Mouse (Mus musculus): ENCODE results near the gene 1700029H14Rik. TPM values are rescaled to one million over a fixed set of nuclear protein-coding genes. Genes with fewer than 3 reads are reported as not detected.

1700029H14Rik gene
- polyA plus RNA-seq (2015; fragmentation: Nextera tagmentation; extraction: Ambion mirVana), result not detected in 2 replicates

DNA sequence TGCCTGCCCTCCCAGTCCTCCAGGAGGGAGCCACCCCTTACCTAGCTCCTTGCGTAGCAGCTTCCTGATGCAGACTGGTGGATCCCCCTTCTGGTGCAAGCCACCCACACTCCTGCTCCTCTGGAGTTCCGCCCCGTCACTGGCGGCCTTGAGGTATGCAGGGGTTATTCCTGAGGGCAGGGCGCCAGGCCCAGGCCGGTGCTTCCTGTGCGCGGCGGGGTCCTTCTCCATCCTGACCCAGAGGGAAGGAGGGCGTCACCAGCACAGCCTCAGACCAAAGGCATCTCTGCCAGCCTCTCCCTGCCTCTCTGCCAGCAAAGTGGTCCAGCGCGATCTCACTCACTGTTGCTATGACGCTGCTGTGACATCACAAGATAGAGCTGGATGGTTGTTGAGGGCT lies at the start of gene 1700029H14Rik:
TSS of gene 1700029H14Rik (minus strand) at position 344 of the 400 bp plus-strand sequence.
- H3K9me3 ChIP-seq (ENCODE audit: control insufficient read depth, low read length), result no peaks in the 10 kb centered on the region
- no peak within 1 kb of the TSS for H3K4me3 ChIP-seq (replicated peaks; ENCODE audit: low read length)
- no peaks in the 10 kb centered on the region for H3K4me1 ChIP-seq (replicated peaks; ENCODE audit: control insufficient read depth, insufficient read depth, low read length)
- WGBS, result 47% methylated on average over 13 of the region's 13 CpGs
- H3K36me3 ChIP-seq (ENCODE audit: control insufficient read depth, insufficient read depth), result no peaks in the 10 kb centered on the region
- H3K27me3 ChIP-seq (replicated peaks; ENCODE audit: control insufficient read depth, insufficient read depth, low read length), result no peaks in the 10 kb centered on the region
- no peak within 1 kb of the TSS for H3K27ac ChIP-seq (ENCODE audit: low read length)
- no peak within 1 kb of the TSS for H3K9ac ChIP-seq (replicated peaks; ENCODE audit: low read depth, low read length)
- ATAC-seq, result no peak
- H3K4me2 ChIP-seq (ENCODE audit: low read length), result no peak within 1 kb of the TSS

GRCm38 (mm10) chr8:13611702-13612101 lies 49.4 kb upstream of the 1700029H14Rik start:
- no peak overlapping the region for H3K9ac ChIP-seq (replicated peaks; ENCODE audit: low read depth, low read length)
- WGBS, result 80% methylated on average over 12 of the region's 12 CpGs
- H3K4me2 ChIP-seq (ENCODE audit: low read length), result no peak overlapping the region
- H3K27ac ChIP-seq (ENCODE audit: low read length), result peak overlapping the region; percentile 18; the same call in 1 of the 2 replicates
- no peak for ATAC-seq
- H3K36me3 ChIP-seq (ENCODE audit: control insufficient read depth, insufficient read depth), result no peaks in the 10 kb centered on the region
- peaks cover 7% of the 10 kb centered on the region for H3K4me1 ChIP-seq (replicated peaks; ENCODE audit: control insufficient read depth, insufficient read depth, low read length)
- H3K9me3 ChIP-seq (ENCODE audit: control insufficient read depth, low read length), result no peaks in the 10 kb centered on the region
- no peak overlapping the region for H3K4me3 ChIP-seq (replicated peaks; ENCODE audit: low read length)
- H3K27me3 ChIP-seq (replicated peaks; ENCODE audit: control insufficient read depth, insufficient read depth, low read length), result no peaks in the 10 kb centered on the region

DNA sequence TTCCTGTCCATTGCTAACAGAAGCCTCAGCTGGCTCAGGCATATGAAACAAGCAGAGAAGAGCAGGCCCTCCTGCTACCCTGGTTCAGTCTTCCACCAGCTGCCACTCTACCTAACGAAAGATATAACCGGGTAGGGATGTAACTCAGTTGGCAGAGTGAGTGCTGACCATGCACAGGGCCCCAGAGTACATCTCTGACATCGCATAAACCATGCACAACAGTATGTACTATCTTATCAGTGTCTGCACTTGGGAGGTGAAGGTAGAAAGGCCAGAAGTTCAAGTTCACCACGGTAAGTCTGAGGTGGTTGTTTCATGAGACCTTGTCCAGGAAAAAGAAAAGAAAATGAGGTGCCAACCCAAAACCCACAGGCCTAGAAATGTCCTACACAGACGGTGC lies 47.7 kb upstream of the 1700029H14Rik start:
- Histone ChIP-seq H3K36me3 (ENCODE audit: control insufficient read depth, insufficient read depth) (no peaks in the 10 kb centered on the region), H3K4me1 (replicated peaks; ENCODE audit: control insufficient read depth, insufficient read depth, low read length) (peaks cover 4% of the 10 kb centered on the region), H3K27me3 (replicated peaks; ENCODE audit: control insufficient read depth, insufficient read depth, low read length) (no peaks in the 10 kb centered on the region), H3K9ac (replicated peaks; ENCODE audit: low read depth, low read length) (no peak overlapping the region), H3K9me3 (ENCODE audit: control insufficient read depth, low read length) (no peaks in the 10 kb centered on the region), H3K4me2 (ENCODE audit: low read length) (no peak overlapping the region), H3K4me3 (replicated peaks; ENCODE audit: low read length) (no peak overlapping the region), H3K27ac (ENCODE audit: low read length) (no peak overlapping the region)
- ATAC-seq, result no peak
- WGBS, result 93% methylated on average over 5 of the region's 5 CpGs

- no peak overlapping the region for H3K27ac ChIP-seq (ENCODE audit: low read length)
- no peak overlapping the region for H3K9ac ChIP-seq (replicated peaks; ENCODE audit: low read depth, low read length)
- 88% methylated on average over 6 of the region's 6 CpGs for WGBS
- H3K4me2 ChIP-seq (ENCODE audit: low read length), result no peak overlapping the region
- ATAC-seq, result no peak
- H3K4me1 ChIP-seq (replicated peaks; ENCODE audit: control insufficient read depth, insufficient read depth, low read length), result peaks cover 3% of the 10 kb centered on the region; the same call in 1 of the 2 replicates
- H3K36me3 ChIP-seq (ENCODE audit: control insufficient read depth, insufficient read depth), result no peaks in the 10 kb centered on the region
- H3K4me3 ChIP-seq (replicated peaks; ENCODE audit: low read length), result no peak overlapping the region
- H3K27me3 ChIP-seq (replicated peaks; ENCODE audit: control insufficient read depth, insufficient read depth, low read length), result no peaks in the 10 kb centered on the region
- no peaks in the 10 kb centered on the region for H3K9me3 ChIP-seq (ENCODE audit: control insufficient read depth, low read length)
These were observed 46.7 kb upstream of the 1700029H14Rik start for GRCm38 (mm10) chr8:13608946-13609345.

DNA sequence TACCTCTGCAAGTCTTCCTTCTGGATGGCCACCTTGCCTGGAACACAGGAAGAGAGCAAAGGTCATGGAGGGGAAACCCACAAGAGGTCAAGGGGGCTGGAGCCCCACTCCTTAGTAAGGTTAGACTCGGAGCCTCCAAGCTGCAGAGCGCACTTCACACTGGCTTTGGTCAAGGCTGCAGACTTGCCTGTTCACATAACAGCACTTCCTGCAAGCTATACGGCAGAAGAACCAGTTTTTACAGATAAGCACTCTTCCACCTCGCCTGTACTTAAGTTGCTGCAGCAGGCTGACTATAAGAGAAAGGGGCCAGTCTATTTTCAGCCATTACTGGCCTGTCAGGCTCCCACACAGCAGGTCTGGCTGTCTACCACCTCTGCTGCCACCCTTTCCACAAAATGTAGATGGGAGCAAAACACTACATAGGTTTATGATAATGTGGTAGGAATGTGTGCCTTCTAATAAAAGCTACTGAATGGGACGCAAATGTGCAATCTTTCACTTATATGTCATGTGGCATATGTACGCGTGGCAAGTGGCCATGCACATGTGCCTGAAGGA lies 43.7 kb upstream of the 1700029H14Rik start:
- Histone ChIP-seq H3K9me3 (ENCODE audit: control insufficient read depth, low read length) (no peaks in the 10 kb centered on the region), H3K9ac (replicated peaks; ENCODE audit: low read depth, low read length) (no peak overlapping the region), H3K27me3 (replicated peaks; ENCODE audit: control insufficient read depth, insufficient read depth, low read length) (no peaks in the 10 kb centered on the region), H3K36me3 (ENCODE audit: control insufficient read depth, insufficient read depth) (no peaks in the 10 kb centered on the region), H3K4me3 (replicated peaks; ENCODE audit: low read length) (no peak overlapping the region), H3K27ac (ENCODE audit: low read length) (no peak overlapping the region), H3K4me1 (replicated peaks; ENCODE audit: control insufficient read depth, insufficient read depth, low read length) (no peaks in the 10 kb centered on the region; the same call in 1 of the 2 replicates), H3K4me2 (ENCODE audit: low read length) (no peak overlapping the region)
- no peak for ATAC-seq
- WGBS, result 84% methylated on average over 7 of the region's 7 CpGs

GRCm38 (mm10) chr8:13602621-13603020 lies 40.4 kb upstream of the 1700029H14Rik start:
- Histone ChIP-seq H3K9ac (replicated peaks; ENCODE audit: low read depth, low read length) (no peak overlapping the region), H3K27me3 (replicated peaks; ENCODE audit: control insufficient read depth, insufficient read depth, low read length) (no peaks in the 10 kb centered on the region), H3K4me3 (replicated peaks; ENCODE audit: low read length) (no peak overlapping the region), H3K27ac (ENCODE audit: low read length) (no peak overlapping the region), H3K36me3 (ENCODE audit: control insufficient read depth, insufficient read depth) (0 out of 2 replicates have a peak, but pooled peaks cover under 1% of the 10 kb centered on the region), H3K4me1 (replicated peaks; ENCODE audit: control insufficient read depth, insufficient read depth, low read length) (no peaks in the 10 kb centered on the region; the same call in 1 of the 2 replicates), H3K4me2 (ENCODE audit: low read length) (no peak overlapping the region), H3K9me3 (ENCODE audit: control insufficient read depth, low read length) (no peaks in the 10 kb centered on the region)
- 52% methylated on average over 8 of the region's 8 CpGs for whole genome bisulfite sequencing
- ATAC-seq, result no peak

- Histone ChIP-seq H3K9me3 (ENCODE audit: control insufficient read depth, low read length) (no peaks in the 10 kb centered on the region), H3K4me2 (ENCODE audit: low read length) (no peak overlapping the region), H3K27me3 (replicated peaks; ENCODE audit: control insufficient read depth, insufficient read depth, low read length) (no peaks in the 10 kb centered on the region), H3K4me1 (replicated peaks; ENCODE audit: control insufficient read depth, insufficient read depth, low read length) (no peaks in the 10 kb centered on the region; the same call in 1 of the 2 replicates), H3K9ac (replicated peaks; ENCODE audit: low read depth, low read length) (no peak overlapping the region), H3K4me3 (replicated peaks; ENCODE audit: low read length) (no peak overlapping the region), H3K27ac (ENCODE audit: low read length) (no peak overlapping the region), H3K36me3 (ENCODE audit: control insufficient read depth, insufficient read depth) (peaks cover 5% of the 10 kb centered on the region; the same call in 1 of the 2 replicates)
- ATAC-seq, result no peak
- 86% methylated on average over 11 of the region's 11 CpGs for WGBS
These were observed 38.9 kb upstream of the 1700029H14Rik start for GRCm38 (mm10) chr8:13601166-13601565.

GRCm38 (mm10) chr8:13600716-13601115 lies 38.5 kb upstream of the 1700029H14Rik start:
- no peak for ATAC-seq
- Histone ChIP-seq H3K27ac (ENCODE audit: low read length) (no peak overlapping the region), H3K4me1 (replicated peaks; ENCODE audit: control insufficient read depth, insufficient read depth, low read length) (no peaks in the 10 kb centered on the region; the same call in 1 of the 2 replicates), H3K4me3 (replicated peaks; ENCODE audit: low read length) (no peak overlapping the region), H3K9me3 (ENCODE audit: control insufficient read depth, low read length) (no peaks in the 10 kb centered on the region), H3K27me3 (replicated peaks; ENCODE audit: control insufficient read depth, insufficient read depth, low read length) (no peaks in the 10 kb centered on the region), H3K36me3 (ENCODE audit: control insufficient read depth, insufficient read depth) (peaks cover 5% of the 10 kb centered on the region; the same call in 1 of the 2 replicates), H3K4me2 (ENCODE audit: low read length) (no peak overlapping the region), H3K9ac (replicated peaks; ENCODE audit: low read depth, low read length) (no peak overlapping the region)
- 91% methylated on average over 10 of the region's 10 CpGs for WGBS

- WGBS, result 85% methylated on average over 7 of the region's 7 CpGs
- no peak overlapping the region for H3K4me3 ChIP-seq (replicated peaks; ENCODE audit: low read length)
- H3K9me3 ChIP-seq (ENCODE audit: control insufficient read depth, low read length), result no peaks in the 10 kb centered on the region
- ATAC-seq, result no peak
- H3K4me2 ChIP-seq (ENCODE audit: low read length), result no peak overlapping the region
- H3K36me3 ChIP-seq (ENCODE audit: control insufficient read depth, insufficient read depth), result peaks cover 5% of the 10 kb centered on the region; the same call in 1 of the 2 replicates
- no peak overlapping the region for H3K27ac ChIP-seq (ENCODE audit: low read length)
- H3K4me1 ChIP-seq (replicated peaks; ENCODE audit: control insufficient read depth, insufficient read depth, low read length), result no peaks in the 10 kb centered on the region; the same call in 1 of the 2 replicates
- no peak overlapping the region for H3K9ac ChIP-seq (replicated peaks; ENCODE audit: low read depth, low read length)
- no peaks in the 10 kb centered on the region for H3K27me3 ChIP-seq (replicated peaks; ENCODE audit: control insufficient read depth, insufficient read depth, low read length)
These were observed 37.9 kb upstream of the 1700029H14Rik start for GRCm38 (mm10) chr8:13600204-13600603.
